Mouse (Mus musculus) c-Kit-positive CD71-positive TER-119-positive erythroid progenitor cells, embryonic 14.5 days (primary cell): ENCODE measurements at regions not wholly inside any gene's neighbourhood (a gene's known extent, or its start where the extent isn't known, plus 50 kb on each side); places are given as distances from the start of the nearest gene placed in this dataset.

ENCODE experiments used
- DNase-seq: peaks from one replicate; pipeline ENCODE4 v3.0.0-alpha.2; 2013; ENCODE audit warnings: low spot score

DNA sequence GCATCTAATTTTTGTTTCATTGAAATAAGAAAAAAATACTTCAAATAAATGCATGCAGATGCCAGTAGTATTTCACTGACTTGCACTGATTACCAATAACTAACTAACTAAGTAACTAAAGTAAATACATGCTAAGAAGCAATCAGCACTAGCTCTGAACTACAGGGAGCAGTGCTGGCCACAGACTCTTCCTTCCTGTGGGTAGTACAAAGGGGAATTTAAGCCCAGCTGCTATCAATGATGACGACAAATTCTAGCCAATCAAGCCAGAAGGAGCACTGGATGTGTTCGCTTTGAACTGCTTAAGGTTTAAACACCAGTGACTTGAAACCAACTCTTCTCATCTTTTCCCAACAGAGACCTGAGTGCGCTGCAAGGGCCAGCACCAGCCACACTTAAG lies 287.5 kb upstream of the Adgrl2 start:
- no peak for DNase-seq

DNA sequence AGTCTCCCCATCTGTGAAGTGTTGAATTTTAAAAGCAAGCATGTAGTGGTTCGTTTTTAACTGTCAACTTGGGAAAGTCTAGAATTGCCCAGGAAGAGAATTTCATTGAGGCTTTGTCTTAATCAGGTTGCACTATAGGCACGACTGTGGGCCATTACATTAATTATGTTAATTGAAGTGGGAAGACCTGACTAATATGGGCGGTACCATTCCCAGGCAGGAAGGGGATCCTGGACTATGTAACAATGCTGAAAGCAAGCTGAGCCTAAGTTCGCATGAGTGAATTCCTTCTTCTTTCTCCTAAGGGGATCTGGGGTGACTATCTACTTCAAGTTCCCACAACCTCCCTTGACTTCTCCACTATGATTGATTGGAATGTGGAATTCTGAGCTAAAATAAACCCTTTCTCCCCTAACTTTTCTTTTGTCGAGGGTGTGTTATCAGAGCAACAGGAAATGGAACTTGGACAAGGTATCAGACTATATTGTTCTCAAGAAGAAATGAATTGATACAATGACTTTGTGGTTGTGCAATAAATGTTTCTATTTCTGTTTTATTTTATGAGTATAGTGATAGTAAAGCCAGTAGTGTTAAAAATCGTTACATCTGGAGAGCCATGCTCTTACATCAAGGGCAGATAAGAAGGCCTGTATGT lies 285.2 kb upstream of the Adgrl2 start:
- DNase-seq: no peak

DNA sequence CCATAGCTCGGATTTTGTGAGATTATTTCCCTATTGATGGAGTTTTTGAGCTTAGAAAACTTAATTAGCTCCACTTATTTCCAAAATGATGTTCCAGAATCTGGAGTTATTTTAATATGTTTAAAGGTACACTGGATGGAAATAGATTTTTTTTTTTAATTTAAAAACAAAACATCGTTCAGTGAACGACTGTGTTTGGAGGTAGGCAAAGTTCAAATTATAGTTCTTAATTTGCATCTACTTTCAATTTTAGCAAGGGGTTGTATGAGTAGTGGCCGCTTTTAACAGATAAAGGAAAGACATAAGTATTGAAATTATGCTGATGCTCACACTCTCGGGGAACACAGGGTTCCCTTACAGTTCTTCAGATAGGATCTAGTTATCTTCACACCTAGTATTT lies 284.6 kb upstream of the Adgrl2 start:
- DNase-seq: no peak

DNA sequence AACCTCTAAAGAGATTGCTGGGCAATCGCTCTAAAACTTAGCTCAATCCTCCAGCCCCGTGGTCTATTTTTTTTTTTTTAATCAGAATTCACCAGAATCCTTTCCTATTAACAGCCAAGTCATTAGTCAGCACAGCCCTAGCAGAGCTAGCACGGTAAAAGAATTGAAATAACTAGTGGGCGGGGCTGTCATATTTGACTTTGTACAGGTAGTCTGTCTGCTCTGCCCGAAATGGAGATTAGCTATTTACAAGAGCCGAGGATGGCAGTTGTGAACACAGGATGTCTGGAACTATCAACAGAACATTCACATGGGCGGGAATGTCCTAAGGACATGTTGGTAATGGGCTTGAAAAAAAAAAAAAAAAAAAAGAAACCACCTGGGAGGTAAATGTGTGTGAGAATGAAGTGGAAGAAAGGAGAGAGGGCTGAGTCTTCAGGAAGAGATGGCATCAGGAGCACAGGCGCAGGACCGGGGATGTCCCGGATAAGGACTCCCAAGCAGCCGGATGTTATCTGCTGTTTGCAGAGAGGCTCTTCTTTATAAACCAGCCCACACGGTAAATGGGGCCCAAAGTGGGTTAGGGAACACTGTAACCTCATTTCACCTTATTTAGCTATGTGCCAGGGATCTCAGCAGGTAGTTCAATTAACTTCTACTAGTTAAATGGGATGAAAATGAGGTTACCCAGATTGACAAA lies 283.8 kb upstream of the Adgrl2 start:
- DNase-seq: no peak

DNA sequence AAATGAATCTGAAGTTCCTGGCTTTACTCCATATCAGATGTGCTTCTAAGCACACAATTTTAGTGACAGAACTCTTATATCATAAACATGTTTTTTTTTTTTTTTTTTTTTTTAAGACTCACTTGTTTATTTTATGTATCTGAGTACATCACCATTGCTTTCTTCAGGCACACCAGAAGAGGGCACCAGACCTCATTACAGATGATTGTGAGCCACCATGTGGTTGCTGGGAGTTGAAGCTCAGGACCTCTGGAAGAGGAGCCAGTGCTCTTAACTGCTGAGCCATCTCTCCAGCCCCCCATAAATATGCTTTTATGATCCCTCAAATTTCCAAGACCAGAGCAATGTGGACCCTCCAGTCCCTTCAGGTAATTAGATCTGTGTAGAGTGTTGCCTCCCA lies 280.1 kb upstream of the Adgrl2 start:
- no peak for DNase-seq

DNA sequence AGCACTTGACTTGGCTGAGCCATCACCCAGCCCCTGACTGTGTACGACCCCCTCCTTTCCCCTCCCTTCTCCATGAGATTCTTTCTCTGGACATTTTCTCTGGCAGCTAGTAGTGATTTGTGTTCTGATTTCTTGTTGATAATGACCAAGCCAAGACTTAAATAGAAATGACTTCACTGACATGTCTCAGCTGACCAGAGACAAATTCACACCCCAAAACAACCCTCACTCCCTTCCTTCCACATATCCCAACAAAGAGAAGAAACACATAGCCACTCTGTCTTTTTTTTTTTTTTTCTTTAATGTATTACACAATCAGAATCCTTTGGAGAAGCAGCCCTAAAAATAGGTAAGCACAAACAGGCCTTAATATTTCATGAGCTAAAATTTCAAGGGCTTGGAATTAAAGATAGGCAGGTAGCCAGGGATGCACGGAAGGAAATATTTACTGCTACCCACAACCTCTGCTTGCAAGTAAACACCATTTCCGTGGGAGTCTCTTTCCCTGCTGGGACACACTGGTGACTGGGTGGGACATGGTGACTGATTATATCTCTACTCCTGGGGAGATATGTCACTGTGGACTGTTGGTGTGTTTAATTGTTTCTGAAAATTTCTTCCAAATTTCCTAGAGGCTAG lies 272.1 kb upstream of the Adgrl2 start:
- DNase-seq: no peak

DNA sequence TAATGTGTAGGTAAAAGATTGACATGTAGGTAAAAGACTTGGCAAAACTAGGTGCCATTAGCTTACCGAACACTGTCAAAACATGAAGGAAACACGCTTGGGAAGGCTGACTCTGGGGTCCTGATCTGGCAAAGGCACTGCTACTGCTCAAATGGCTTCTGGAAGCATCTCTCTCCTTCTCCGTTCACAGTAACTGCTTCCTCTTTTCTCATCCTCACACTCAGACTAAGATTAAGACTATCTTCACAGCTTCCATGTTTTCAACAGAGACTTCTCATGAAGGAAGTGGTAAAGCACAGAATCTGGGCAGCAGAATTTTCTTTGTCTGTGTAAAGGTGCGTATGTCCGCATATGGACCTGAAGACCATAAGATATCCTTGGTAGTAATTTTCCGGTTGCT lies 271.4 kb upstream of the Adgrl2 start:
- no peak for DNase-seq

DNA sequence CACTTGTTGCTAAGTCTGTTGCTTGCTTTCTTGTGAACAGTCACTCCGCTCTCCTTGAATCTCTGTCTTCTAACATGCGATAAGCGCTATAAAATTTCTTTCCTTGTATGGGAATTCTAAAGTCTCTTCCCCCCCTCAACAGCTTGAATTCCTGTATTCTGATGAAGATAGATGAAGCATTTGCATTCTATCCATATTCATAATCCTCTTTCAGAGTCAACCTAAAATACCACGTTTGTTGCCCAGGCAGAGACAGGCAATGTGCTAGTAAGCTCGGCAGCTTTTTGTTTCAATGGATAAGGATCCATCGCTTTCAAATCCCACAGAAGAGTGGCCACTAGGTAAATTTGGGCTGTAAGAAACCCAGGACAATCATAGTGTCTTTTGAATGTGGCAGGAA lies 268.5 kb upstream of the Adgrl2 start:
- no peak for DNase-seq

DNA sequence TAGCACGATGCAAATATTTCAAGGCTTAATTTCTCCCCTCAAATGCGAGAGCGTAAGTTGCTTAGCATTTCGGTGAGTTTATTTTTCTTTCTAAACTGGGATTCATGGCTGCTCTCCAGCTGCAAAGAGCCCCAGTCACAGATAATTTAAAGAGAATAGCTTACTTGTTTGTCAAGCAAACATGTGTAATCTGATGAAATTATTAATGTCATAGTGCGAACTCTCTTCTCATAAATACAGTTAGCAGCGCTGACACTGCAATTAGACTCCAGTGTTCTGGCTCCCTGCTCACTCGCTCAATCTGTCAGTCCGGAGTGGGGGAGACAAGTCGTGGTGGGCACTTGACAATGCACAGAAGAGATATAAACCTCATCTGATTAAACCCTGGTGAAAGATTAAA lies 266.5 kb upstream of the Adgrl2 start:
- no peak for DNase-seq

DNA sequence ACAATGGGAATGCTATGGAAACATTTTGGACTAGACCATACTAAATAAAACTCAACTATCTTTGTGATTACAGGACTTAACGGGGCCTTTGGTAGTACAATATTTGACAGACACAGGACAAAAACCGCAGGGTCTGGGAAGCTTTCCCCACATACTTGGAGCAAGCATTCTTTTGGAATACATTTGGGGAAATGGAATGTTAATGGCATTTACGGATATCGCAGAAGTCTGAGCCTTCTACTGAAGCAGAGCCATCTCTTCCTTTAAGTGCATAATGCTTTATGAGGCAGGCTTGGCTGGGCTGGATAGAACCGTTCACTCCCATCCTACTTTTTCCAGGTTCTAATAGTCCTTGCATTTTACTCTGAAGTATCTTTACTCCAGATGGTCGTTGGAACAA lies 262.7 kb upstream of the Adgrl2 start:
- DNase-seq: no peak

DNA sequence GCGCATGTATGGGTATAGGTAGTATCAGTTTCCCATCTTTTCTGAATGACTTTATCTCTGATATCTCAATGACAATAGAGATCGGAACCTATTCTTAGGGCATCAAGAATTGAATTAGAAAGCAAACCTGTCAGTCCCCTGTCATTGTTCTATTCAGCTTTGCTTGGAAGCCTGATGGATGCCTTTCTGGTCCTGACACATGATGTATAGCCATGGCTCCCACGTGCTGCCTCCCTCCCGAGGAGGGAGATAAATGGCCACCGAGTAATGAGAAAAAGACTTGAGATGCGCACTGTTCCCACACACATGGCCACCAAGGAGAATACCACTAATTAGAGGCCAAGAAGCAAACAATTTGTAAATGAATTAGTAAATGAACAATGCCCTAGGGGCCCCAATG lies 261.8 kb upstream of the Adgrl2 start:
- no peak for DNase-seq

DNA sequence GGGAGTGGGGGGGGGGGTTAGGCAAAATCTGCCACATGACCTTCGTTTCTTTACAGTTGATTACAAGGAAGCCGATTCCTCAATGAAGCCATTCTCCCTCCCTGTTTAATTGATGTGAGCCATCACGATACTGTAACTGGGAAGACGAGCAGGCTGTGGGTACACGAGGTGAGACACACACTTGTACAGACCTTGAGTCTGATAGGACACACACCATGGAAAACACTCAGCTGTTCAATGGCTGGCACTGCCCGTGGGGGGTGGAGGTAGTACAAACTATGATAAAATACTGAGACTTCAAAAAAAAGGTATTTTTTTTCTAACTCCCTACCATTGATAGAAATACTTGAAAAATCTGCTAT lies 257.3 kb upstream of the Adgrl2 start:
- DNase-seq: no peak

DNA sequence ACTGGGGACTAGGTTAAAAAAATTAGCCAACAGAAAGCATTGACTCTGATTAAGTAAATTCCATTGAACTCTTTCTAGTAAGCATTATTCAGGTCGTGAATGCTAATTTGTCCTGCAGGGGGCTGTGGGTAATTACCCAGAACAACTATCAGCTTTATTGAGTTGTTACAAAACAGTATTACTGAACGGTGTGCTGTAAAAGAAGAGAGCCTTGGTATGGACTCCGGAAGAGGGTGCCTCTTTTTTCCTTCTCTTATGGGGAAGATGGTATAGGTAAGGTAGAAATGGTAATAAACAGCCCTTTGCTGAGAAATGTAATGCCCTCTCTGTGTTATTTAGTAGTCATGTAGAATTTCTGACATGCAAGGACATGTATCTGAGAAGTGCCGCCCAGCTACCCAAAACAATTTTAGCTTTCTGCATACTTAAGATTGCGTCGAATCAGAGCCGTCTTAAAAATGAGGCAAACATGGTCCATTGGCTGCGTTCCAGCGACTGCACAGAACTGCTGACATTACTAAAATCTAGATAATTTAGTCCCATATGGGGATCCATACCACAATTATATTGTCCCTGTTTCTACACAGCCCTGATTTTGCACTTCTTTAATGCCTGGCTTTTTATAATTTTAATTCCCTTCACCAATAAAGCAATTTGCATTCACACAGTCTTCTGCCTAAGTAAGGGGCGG lies 256.7 kb upstream of the Adgrl2 start:
- no peak for DNase-seq

DNA sequence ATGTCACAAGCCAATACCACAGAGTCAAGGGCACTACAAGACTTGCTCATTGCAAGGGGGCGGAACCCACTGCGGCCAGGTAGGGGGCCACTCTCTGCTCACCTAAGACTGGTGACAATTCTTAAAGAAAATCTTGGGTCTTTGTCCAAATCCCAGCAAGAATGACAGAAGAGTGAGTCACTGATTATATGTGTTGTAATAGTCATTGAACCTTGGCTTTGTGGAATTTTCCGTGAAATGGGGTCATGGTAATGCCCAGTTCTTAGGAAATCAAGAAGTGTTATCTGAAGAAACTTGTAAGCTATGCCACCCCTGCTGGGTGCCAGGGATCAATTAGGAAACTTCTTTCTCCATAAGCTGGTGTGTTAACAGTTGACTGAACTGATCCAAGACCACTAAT lies 249.3 kb upstream of the Adgrl2 start:
- DNase-seq: no peak

DNA sequence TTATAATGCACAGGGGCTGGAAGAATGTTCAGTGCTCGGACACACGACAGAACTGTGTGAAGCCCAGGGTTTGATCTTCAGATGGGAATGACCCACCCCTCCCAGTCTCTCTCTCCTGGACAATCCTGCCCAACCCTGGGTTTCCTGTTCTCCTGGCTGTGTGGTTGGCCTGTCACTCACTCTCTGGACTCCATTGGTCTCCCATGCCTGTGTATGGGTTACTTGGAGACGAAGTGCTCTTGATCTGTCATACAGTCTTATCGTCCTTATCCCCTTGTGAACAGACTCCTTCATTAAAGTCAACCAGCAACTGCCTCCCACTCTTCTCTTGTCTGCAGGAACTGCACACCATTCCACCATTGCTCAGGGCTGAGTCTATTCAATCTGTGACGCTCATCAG lies 247.7 kb upstream of the Adgrl2 start:
- no peak for DNase-seq

DNA sequence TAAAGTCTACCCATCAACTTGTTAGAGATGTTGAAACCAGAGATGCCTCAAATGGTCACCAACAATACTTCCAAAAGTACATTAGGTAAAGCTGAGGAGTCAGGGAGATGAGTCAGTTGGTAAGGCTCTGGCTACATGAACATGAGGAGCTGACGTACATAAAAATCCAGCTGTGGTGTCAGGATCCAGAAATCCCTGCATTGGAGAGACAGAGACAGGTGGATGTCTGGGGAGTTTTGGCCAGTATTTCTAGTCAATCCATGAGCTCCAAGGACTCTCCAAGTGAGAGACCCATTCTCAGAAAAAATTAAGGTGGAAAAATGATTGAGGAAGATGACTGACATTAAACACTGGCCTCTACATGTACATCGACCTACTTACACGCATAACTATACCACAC lies 244.8 kb upstream of the Adgrl2 start:
- DNase-seq: no peak

DNA sequence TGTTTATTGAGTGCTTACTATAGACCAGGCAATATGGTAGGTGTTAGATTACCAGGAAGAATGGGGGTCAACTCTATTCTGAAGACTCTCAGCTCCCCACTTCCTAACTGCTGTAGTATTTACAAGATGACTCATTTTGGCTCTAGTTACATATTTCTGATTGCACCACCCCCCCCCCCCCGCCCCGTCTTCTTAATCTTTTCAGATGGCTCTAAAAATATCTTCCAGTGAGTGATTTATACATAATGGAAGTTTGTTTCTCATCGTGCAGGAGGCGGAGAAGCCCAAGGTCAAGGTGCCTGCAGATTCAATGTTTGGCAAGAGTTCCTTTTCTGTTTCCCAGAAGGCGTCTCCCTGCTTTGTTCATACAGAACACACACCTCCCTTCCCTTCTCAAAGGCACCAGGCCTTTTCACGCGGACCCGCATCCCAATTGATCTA lies 243.4 kb upstream of the Adgrl2 start:
- no peak for DNase-seq

DNA sequence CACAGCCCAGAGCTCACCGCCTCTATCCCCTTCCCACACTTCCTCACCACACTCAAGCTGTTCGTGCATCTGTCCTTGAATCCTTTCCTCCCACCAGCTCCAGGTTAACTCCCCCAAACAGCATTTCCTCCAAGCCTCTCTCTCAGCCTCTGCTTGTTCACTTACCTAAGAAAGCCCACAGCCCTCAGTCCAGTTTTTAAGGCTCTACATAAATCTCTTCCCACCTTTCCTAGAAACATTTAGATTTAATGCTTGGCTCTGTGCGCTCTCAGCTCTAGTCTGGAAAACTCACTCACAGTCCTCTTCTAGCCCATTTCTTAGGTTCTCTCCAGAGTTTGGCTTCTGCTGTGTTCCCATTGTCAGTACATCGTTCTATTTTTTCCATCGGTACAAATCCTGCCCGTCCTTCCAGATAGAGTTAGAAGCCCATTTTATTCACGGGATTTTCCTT lies 242.9 kb upstream of the Adgrl2 start:
- no peak for DNase-seq

DNA sequence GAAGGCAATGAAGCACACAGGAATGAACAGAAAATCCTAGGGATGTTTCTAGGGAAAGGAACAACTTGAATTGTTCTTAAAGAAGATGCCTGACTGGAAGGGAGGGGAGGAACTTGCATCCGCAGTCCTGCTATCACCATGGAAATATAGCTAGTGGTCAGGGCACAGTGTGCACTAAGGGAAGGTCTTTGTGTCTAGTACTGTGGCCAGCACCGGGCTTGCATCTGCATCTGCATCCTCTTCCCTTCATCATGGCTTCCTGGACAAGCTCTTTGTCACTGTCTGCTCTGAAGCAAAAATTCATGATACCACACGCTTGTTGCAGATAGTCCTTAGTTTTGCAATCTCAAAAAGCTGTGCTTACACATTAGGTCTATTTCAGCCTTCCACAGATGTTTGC lies 241.0 kb upstream of the Adgrl2 start:
- no peak for DNase-seq

DNA sequence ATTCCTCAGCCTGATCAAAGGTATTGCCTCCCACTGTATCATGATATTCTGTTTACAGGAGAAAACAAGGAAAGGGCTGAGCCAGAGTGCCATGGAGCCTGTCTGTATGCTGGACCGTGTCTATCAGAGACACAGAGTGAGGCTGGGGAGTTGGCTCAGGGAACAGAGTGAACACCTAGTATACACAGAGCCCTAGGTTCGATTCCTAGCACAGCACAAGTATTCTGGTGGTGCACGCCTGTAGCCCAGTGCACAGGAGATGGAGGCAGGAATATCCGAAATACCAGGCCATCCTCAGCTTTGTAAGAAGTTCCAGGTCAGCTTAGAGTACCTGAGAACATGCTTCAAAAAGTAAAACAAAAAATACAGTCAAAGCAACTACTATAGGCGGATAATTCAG lies 237.2 kb upstream of the Adgrl2 start:
- no peak for DNase-seq

DNA sequence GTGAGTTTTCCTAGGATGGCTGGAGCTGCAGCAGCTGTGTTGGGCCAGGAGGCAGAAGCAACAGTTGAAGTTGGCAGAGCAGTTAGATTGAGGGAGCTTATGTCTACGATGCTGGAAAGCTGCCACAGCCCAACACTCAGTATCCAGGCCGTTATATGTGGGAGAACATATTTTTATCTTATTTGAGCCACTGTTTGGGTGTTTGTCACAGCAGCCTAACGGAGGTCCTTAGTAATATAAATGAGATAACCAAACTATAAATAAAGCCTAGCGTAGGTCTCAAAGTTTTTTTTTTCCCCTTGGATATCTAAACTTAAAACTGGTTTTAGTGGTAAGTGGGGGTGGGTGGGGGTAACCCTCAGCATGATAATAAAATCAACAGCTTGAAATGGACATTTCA lies 236.4 kb upstream of the Adgrl2 start:
- no peak for DNase-seq

DNA sequence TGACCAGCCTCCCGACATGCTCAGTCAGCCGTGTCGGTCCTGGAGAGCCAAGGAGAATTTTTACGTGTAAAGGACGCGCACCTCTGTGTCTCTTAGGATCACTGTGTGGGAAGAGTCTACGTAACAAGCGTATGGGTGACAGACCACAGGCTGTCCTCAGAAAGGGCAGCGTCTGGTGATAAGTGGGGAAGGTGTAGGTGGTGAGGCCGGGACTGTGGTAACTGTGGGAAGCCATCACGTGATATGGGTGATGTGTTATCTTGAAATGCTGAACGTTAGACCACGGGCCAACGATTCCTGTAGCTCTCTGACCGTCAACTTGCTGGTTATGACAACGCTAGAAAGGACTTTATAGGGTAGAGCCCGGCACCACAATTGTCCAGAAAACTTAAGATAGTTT lies 235.3 kb upstream of the Adgrl2 start:
- DNase-seq: no peak

DNA sequence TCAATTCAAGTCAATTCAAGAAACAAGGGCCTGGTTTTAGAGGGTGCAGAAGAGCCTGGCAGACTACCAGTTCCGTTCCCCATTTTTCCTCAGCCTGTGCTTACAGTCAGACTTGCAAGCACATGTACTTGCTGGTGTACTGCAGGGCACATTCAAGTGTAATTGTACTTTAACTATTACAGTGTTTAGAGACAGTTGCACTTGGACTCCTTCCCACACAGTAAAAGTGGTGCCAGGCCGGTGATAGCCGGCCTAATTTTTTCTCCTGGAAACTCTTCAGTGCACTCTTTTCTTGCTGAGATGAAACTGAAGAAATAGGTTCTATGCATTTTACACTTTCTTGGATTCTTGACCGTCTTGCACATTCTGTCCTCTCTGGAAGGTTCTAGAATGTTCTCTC lies 233.9 kb upstream of the Adgrl2 start:
- DNase-seq: no peak
